Mouse (Mus musculus): Measurements from ENCODE around the gene Aqp9. TPM values are rescaled to one million over a fixed set of nuclear protein-coding genes. Genes with fewer than 3 reads are reported as not detected.

The Aqp9 gene
- polyA plus RNA-seq, 1 experiment = not detected

GRCm38 (mm10) chr9:71079201-71079600, 89.3 kb downstream of the Aqp9 start:
- 36% methylated on average over 7 of the region's 7 CpGs for WGBS
- Histone ChIP-seq H3K4me3 (ENCODE audit: insufficient read depth, low read depth, low read length) (no peak overlapping the region), H3K27ac (ENCODE audit: insufficient read depth, low read depth, low read length) (no peak overlapping the region), H3K4me1 (ENCODE audit: control insufficient read depth, insufficient read depth, low read length) (peaks cover 6% of the 10 kb centered on the region)
- no peak for TF ChIP-seq CTCF (IDR thresholded peaks at IDR 0.05; ENCODE audit: insufficient read depth, low read depth, low read length)
- TF ChIP-seq POLR2A (IDR thresholded peaks at IDR 0.05; ENCODE audit: insufficient read depth, low read depth, low read length) = no peak

- peak overlapping the region; percentile 77 for H3K27ac ChIP-seq (ENCODE audit: insufficient read depth, low read depth, low read length)
Measured at GRCm38 (mm10) chr9:71077251-71077825, 91.1 kb downstream of the Aqp9 start.

DNA sequence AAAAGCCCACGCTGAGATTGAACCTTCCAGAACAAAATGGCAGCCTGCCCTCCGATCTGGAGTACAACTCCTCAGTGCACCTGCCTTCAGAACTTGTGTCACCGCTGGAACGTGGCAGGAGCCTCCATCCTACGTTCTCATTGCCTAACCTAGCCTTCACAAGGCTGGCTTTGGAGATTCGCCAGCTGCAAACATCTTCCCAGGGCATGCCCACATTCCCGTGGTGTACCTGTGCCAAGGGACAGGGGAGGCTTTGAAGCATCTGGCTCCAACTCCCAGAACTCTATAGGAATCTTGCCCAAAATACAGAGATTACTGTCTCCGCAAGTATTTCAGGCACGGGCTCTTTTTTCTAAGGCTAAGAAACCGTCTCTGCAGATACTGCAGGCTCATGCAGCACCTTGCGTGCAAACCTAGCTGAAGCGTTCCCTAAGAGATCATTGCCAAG, 92.3 kb downstream of the Aqp9 start:
- TF ChIP-seq POLR2A (IDR thresholded peaks at IDR 0.05; ENCODE audit: insufficient read depth, low read depth, low read length) (no peak), CTCF (IDR thresholded peaks at IDR 0.05; ENCODE audit: insufficient read depth, low read depth, low read length) (no peak)
- no peak overlapping the region for H3K4me3 ChIP-seq (ENCODE audit: insufficient read depth, low read depth, low read length)
- peaks cover 15% of the 10 kb centered on the region for H3K4me1 ChIP-seq (ENCODE audit: control insufficient read depth, insufficient read depth, low read length)
- WGBS = 86% methylated on average over 12 of the region's 12 CpGs
- no peak overlapping the region for H3K27ac ChIP-seq (ENCODE audit: insufficient read depth, low read depth, low read length)

More at GRCm38 (mm10) chr9:71077251-71077825, 91.1 kb downstream of the Aqp9 start:
- H3K4me3 ChIP-seq (ENCODE audit: insufficient read depth, low read depth, low read length) = no peak overlapping the region
- H3K4me1 ChIP-seq (ENCODE audit: control insufficient read depth, insufficient read depth, low read length) = peaks cover 11% of the 10 kb centered on the region
- 37% methylated on average over 5 of the region's 5 CpGs for WGBS
- no peak for TF ChIP-seq CTCF (IDR thresholded peaks at IDR 0.05; ENCODE audit: insufficient read depth, low read depth, low read length)
- TF ChIP-seq POLR2A (IDR thresholded peaks at IDR 0.05; ENCODE audit: insufficient read depth, low read depth, low read length) = no peak

DNA sequence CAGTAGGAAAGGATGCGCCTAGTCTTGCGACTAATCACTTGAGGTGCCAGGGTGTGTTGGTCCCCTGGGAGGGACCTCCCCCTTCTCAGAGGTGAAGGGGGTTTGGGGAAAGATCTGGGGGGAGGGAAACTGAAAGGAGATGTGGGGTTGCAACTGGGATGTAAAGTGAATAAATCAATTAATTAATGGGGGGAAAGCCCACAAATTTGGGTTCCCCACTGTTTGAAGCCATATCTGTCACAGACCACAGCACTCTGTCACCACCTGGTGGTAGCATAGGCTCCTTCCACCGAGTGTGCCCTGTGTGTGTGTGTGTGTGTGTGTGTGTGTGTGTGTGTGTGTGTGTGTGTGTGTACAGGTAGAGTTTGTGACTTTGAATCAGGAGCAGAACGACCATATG, 94.7 kb downstream of the Aqp9 start:
- WGBS = 64% methylated on average over 4 of the region's 4 CpGs
- TF ChIP-seq CTCF (IDR thresholded peaks at IDR 0.05; ENCODE audit: insufficient read depth, low read depth, low read length) (no peak), POLR2A (IDR thresholded peaks at IDR 0.05; ENCODE audit: insufficient read depth, low read depth, low read length) (no peak)
- Histone ChIP-seq H3K27ac (ENCODE audit: insufficient read depth, low read depth, low read length) (no peak overlapping the region), H3K4me3 (ENCODE audit: insufficient read depth, low read depth, low read length) (no peak overlapping the region), H3K4me1 (ENCODE audit: control insufficient read depth, insufficient read depth, low read length) (peaks cover 23% of the 10 kb centered on the region)

DNA sequence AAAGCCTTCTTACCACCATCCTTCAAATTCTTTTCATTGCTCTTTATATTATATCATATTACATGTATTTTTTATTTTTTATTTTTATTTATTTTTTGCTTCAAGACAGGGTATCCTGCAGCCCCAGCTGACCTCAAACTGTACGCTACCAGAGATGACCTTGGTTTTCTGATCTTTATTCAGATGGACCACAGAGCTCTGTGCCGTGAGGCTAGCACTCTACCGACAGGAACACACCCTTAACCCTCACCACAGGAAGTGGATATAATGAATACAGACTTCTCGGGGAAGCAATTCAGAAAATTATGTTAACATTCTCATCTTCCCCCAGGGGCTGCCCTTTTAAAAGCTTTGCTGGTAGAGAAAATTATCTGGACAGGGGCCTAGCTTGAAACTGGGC, 95.4 kb downstream of the Aqp9 start:
- Histone ChIP-seq H3K27ac (ENCODE audit: insufficient read depth, low read depth, low read length) (no peak overlapping the region), H3K4me3 (ENCODE audit: insufficient read depth, low read depth, low read length) (no peak overlapping the region), H3K4me1 (ENCODE audit: control insufficient read depth, insufficient read depth, low read length) (peaks cover 24% of the 10 kb centered on the region)
- WGBS = 71% methylated on average over 4 of the region's 4 CpGs
- no peak for TF ChIP-seq POLR2A (IDR thresholded peaks at IDR 0.05; ENCODE audit: insufficient read depth, low read depth, low read length)
- no peak for TF ChIP-seq CTCF (IDR thresholded peaks at IDR 0.05; ENCODE audit: insufficient read depth, low read depth, low read length)

GRCm38 (mm10) chr9:71072502-71072901, 96.0 kb downstream of the Aqp9 start:
- TF ChIP-seq CTCF (IDR thresholded peaks at IDR 0.05; ENCODE audit: insufficient read depth, low read depth, low read length) = no peak
- 77% methylated on average over 7 of the region's 7 CpGs for WGBS
- Histone ChIP-seq H3K4me1 (ENCODE audit: control insufficient read depth, insufficient read depth, low read length) (peaks cover 20% of the 10 kb centered on the region), H3K27ac (ENCODE audit: insufficient read depth, low read depth, low read length) (no peak overlapping the region), H3K4me3 (ENCODE audit: insufficient read depth, low read depth, low read length) (no peak overlapping the region)

GRCm38 (mm10) chr9:71071581-71072330, 96.7 kb downstream of the Aqp9 start:
- no peak overlapping the region for H3K4me3 ChIP-seq (ENCODE audit: insufficient read depth, low read depth, low read length)
- H3K27ac ChIP-seq (ENCODE audit: insufficient read depth, low read depth, low read length) = no peak overlapping the region
- TF ChIP-seq CTCF (IDR thresholded peaks at IDR 0.05; ENCODE audit: insufficient read depth, low read depth, low read length) = no peak
- TF ChIP-seq POLR2A (IDR thresholded peaks at IDR 0.05; ENCODE audit: insufficient read depth, low read depth, low read length) = no peak
- WGBS = 93% methylated on average over 7 of the region's 7 CpGs
- peaks cover 18% of the 10 kb centered on the region for H3K4me1 ChIP-seq (ENCODE audit: control insufficient read depth, insufficient read depth, low read length)

DNA sequence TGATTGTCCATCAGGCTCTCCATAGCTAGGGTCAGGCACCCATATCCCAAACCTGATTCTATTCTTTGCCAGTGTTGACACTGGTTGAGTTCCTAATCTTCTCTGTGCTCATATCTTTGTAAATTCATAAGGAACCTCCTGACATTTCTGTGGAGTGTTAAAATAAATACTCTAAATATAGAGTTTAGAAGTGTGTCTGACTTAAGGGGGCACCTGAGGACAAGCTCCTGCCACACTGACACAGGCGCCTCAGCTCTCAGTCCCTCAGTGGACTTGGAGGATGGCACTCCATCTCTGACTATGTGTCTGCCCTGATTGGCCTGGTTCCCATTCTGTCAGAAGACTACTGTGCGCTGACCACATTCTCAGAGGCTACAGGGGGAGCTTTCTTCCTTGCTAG, 97.9 kb downstream of the Aqp9 start:
- Histone ChIP-seq H3K4me3 (ENCODE audit: insufficient read depth, low read depth, low read length) (no peak overlapping the region), H3K4me1 (ENCODE audit: control insufficient read depth, insufficient read depth, low read length) (peaks cover 18% of the 10 kb centered on the region), H3K27ac (ENCODE audit: insufficient read depth, low read depth, low read length) (no peak overlapping the region)
- 96% methylated on average over 2 of the region's 2 CpGs for WGBS
- no peak for TF ChIP-seq CTCF (IDR thresholded peaks at IDR 0.05; ENCODE audit: insufficient read depth, low read depth, low read length)
- TF ChIP-seq POLR2A (IDR thresholded peaks at IDR 0.05; ENCODE audit: insufficient read depth, low read depth, low read length) = no peak

DNA sequence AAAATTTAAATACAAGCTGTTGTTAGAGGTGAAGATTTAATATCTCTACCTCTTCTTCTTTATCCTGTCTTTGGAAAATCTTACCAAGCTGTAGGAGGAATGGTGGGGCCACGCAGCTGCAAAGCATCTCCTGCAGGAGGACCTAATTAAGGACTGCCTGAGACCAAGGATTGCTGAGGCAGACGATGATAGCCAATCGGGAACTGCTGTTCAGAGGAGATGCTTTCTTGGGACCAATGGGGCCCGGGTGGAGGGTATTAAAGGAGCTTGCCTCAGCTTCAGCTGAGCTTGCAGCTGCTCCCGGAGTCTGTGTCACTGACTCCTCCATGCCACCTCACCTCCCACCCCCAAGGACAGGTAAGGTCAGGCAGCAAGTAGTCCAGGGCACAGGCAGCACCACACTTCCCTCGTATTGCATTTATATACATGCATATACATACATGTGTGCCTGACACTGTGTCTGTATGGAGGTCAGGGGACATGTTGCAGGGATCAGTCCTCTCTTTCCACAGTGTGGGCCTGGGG, 99.6 kb downstream of the Aqp9 start:
- Histone ChIP-seq H3K27ac (ENCODE audit: insufficient read depth, low read depth, low read length) (peak overlapping the region; percentile 74), H3K4me1 (ENCODE audit: control insufficient read depth, insufficient read depth, low read length) (peaks cover 21% of the 10 kb centered on the region), H3K4me3 (ENCODE audit: insufficient read depth, low read depth, low read length) (no peak overlapping the region)
- TF ChIP-seq CTCF (IDR thresholded peaks at IDR 0.05; ENCODE audit: insufficient read depth, low read depth, low read length) = no peak
- TF ChIP-seq POLR2A (IDR thresholded peaks at IDR 0.05; ENCODE audit: insufficient read depth, low read depth, low read length) = no peak
- WGBS = 41% methylated on average over 6 of the region's 6 CpGs

All from olfactory bulb, adult 2 months (tissue).